Mouse (Mus musculus): ENCODE results near the gene Uqcr10. TPM values are rescaled to one million over a fixed set of nuclear protein-coding genes. Genes with fewer than 3 reads are reported as not detected.

Uqcr10 gene
- polyA plus RNA-seq, 1 experiment from 2014 or later: 783 TPM

DNA sequence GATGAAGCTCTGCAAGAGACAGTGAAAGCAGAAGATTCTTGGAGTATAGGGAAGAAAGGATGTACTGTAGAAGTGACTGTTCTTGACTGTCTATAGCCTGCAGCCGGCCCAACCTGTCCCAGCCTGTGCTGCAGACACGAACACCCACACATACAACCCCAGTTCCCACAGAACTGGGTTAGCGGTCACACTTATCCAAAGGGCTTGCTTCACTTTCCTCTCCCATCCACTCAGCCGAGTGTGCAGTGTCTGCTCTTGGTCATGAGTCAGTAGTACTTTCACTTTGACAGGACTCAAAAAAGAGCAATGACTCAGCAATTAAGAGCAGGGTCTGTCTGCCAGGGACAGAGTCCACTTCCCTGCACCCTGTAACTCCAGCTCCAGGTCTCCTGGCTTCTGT is 42.8 kb downstream of the Uqcr10 start:
- peak; percentile 64 for DNase-seq (ENCODE audit: low spot score)
- no peaks in the 10 kb centered on the region for H3K9me3 ChIP-seq (ENCODE audit: low read length)
- 0 out of 2 replicates have a peak overlapping the region, but pooled peaks have one; percentile 1 for H3K27ac ChIP-seq (ENCODE audit: low read length)
- H3K4me1 ChIP-seq (ENCODE audit: insufficient read depth, low read depth, low read length): no peaks in the 10 kb centered on the region
- no peak overlapping the region for H3K9ac ChIP-seq (replicated peaks; ENCODE audit: low read depth)
- TF ChIP-seq EP300 (IDR thresholded peaks at IDR 0.05) (no peak), CTCF (IDR thresholded peaks at IDR 0.05) (no peak)
- no peaks in the 10 kb centered on the region for H3K27me3 ChIP-seq (replicated peaks; ENCODE audit: insufficient read depth, low read length)
- peak; percentile 64 for ATAC-seq
- no peak overlapping the region for H3K4me3 ChIP-seq (ENCODE audit: low read depth, low read length)
- 61% methylated on average over 4 of the region's 4 CpGs for WGBS
- H3K36me3 ChIP-seq (ENCODE audit: insufficient read depth, low read length): 0 out of 2 replicates have a peak, but pooled peaks cover 15% of the 10 kb centered on the region
- H3K4me2 ChIP-seq (replicated peaks; ENCODE audit: low read depth, low read length): no peak overlapping the region

GRCm38 (mm10) chr11:4660309-4661025 is 43.7 kb downstream of the Uqcr10 start:
- Histone ChIP-seq H3K36me3 (ENCODE audit: insufficient read depth, low read length) (0 out of 2 replicates have a peak, but pooled peaks cover 19% of the 10 kb centered on the region), H3K9ac (replicated peaks; ENCODE audit: low read depth) (no peak overlapping the region), H3K4me3 (ENCODE audit: low read depth, low read length) (no peak overlapping the region), H3K4me1 (ENCODE audit: insufficient read depth, low read depth, low read length) (no peaks in the 10 kb centered on the region), H3K9me3 (ENCODE audit: low read length) (no peaks in the 10 kb centered on the region), H3K4me2 (replicated peaks; ENCODE audit: low read depth, low read length) (no peak overlapping the region), H3K27me3 (replicated peaks; ENCODE audit: insufficient read depth, low read length) (no peaks in the 10 kb centered on the region), H3K27ac (ENCODE audit: low read length) (no peak overlapping the region)
- DNase-seq (ENCODE audit: low spot score) (no peak), ATAC-seq (no peak)
- TF ChIP-seq CTCF (IDR thresholded peaks at IDR 0.05): no peak
- TF ChIP-seq EP300 (IDR thresholded peaks at IDR 0.05): no peak
- WGBS: 71% methylated on average over 7 of the region's 7 CpGs

DNA sequence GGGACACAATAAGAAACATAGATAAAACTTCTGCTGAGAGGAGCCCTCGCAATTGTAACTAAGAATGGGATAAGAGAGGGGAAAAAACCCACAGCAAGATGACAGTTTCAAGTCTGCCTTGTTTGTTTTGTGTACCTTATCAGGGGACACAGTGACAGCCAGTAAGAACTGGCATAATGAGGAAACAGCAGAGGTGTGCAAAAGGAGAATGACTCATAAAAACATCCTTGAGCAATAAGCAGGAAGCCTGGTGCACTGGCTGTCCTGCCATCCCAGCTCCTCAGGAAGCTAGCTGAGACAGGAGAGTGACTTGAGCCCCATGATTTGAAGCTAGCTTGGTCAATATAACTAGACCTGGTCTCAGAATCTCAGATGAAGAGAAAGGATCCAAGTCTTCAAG is 44.3 kb downstream of the Uqcr10 start:
- TF ChIP-seq EP300 (IDR thresholded peaks at IDR 0.05) (no peak), CTCF (IDR thresholded peaks at IDR 0.05) (no peak)
- H3K36me3 ChIP-seq (ENCODE audit: insufficient read depth, low read length): 0 out of 2 replicates have a peak, but pooled peaks cover 19% of the 10 kb centered on the region
- no peak overlapping the region for H3K27ac ChIP-seq (ENCODE audit: low read length)
- H3K9ac ChIP-seq (replicated peaks; ENCODE audit: low read depth): no peak overlapping the region
- no peak overlapping the region for H3K4me2 ChIP-seq (replicated peaks; ENCODE audit: low read depth, low read length)
- 88% methylated on average over 1 of the region's 1 CpGs for WGBS
- H3K27me3 ChIP-seq (replicated peaks; ENCODE audit: insufficient read depth, low read length): no peaks in the 10 kb centered on the region
- DNase-seq (ENCODE audit: low spot score): no peak
- H3K9me3 ChIP-seq (ENCODE audit: low read length): no peaks in the 10 kb centered on the region
- H3K4me3 ChIP-seq (ENCODE audit: low read depth, low read length): no peak overlapping the region
- no peak for ATAC-seq
- no peaks in the 10 kb centered on the region for H3K4me1 ChIP-seq (ENCODE audit: insufficient read depth, low read depth, low read length)

Other genes with a start within 250 kb of the Uqcr10 start
- 22.0 and 24.6 TPM in 2 replicates for gene Mtmr3, start 109.5 kb downstream of the Uqcr10 start, polyA plus RNA-seq (2015; fragmentation: Nextera tagmentation; extraction: Ambion mirVana)
- not detected in 2 replicates for gene Gm11032, start 84.3 kb downstream of the Uqcr10 start, polyA plus RNA-seq (2015; fragmentation: Nextera tagmentation; extraction: Ambion mirVana)
- 21.7 and 25.3 TPM in 2 replicates for gene Ascc2, start 66.6 kb downstream of the Uqcr10 start, polyA plus RNA-seq (2015; fragmentation: Nextera tagmentation; extraction: Ambion mirVana)
- 63.7 and 67.2 TPM in 2 replicates for gene Zmat5, start 336 bp upstream of the Uqcr10 start, polyA plus RNA-seq (2015; fragmentation: Nextera tagmentation; extraction: Ambion mirVana)
- gene Cabp7, start 42.4 kb upstream of the Uqcr10 start, polyA plus RNA-seq (2015; fragmentation: Nextera tagmentation; extraction: Ambion mirVana): 0.14 and 0.15 TPM in 2 replicates
- gene Nf2, start 145.2 kb upstream of the Uqcr10 start, polyA plus RNA-seq (2015; fragmentation: Nextera tagmentation; extraction: Ambion mirVana): 19.6 and 21.1 TPM in 2 replicates
- 10.4 and 11.9 TPM in 2 replicates for gene Nipsnap1, start 169.6 kb upstream of the Uqcr10 start, polyA plus RNA-seq (2015; fragmentation: Nextera tagmentation; extraction: Ambion mirVana)
- 16.3 TPM in 2 replicates for gene Thoc5, start 191.0 kb upstream of the Uqcr10 start, polyA plus RNA-seq (2015; fragmentation: Nextera tagmentation; extraction: Ambion mirVana)
- 0.06 and 0.12 TPM in 2 replicates for gene Nefh, start 243.7 kb upstream of the Uqcr10 start, polyA plus RNA-seq (2015; fragmentation: Nextera tagmentation; extraction: Ambion mirVana)